Mouse (Mus musculus): ENCODE measurements around the gene Cox4i1.
A peak's percentile ranks its signal among the peaks of the same experiment; 100 is the strongest.

Cox4i1 gene

GRCm38 (mm10) chr8:120667561-120668373 is at the start of gene Cox4i1, which contains the start of gene Gm27021:
Gene Cox4i1 (plus strand): TSS chr8:120668222.
Gene Gm27021 (minus strand): TSS chr8:120668079.
- DNase-seq: peak; percentile 89

DNA sequence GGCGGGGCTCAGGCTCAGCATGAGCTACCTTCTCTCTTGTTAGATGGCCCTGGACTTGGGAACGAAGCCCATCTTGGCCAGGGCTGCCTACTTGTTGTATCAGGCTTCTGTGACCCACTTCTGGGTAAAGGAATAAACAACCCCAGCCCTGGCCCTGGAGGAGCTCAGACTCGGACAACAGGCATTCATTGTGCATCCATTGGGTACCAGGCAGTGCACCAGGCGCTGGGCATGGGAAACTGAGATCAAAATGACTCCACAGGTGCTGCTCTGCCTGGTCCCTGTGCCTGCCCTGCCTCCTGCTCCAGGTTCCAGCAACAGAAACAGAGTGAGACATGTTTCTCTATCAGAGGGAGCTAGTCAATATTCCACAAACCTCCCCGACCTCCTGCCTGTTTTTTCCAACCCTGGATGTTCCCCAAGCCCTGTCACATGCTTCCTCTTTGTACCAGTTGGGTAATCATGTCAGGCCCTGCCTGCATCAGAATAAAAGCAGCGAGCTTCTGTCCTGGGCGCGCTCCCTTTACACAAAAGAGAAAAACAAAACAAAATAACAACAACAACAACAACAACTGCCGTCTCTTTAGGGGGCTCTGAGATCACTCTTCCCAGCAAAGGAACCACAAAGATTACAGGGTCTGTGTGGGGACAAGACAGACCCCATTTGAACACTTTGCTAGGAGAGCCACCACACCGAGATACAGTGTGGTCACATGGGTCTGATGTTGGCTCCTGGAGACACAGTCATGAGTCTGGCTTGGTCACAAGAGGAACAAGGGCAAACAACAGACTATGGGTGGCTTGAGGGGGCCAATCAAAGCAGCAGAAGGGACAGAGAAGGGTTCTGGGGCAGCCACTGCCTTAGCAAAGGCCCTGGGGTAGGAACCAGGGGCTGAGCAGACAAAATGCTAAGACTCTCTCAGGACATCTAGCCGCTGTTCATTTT is 48.5 kb upstream of the Cox4i1 start:
- DNase-seq: no peak

- DNase-seq: no peak
Observed at GRCm38 (mm10) chr8:120620441-120620840, 47.6 kb upstream of the Cox4i1 start.

DNA sequence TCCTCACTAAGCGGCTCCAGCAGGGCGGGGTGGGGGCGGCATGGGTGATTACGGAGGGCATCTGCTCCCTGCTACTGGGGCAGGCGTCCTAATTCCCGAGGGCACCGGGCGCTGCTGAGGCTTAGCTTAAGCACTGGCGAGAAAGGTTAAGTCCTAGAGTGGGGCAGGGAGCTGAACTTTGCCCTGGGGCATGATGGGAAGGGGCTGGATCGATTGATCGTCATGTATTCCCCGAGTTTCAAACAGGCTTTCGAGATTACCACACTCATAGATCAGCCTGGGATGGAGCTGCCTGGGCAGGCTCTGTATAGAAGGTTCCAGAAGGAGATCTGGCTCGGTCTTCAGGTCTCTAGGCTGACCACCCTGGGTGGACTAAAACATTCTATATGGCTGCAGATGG is 45.9 kb upstream of the Cox4i1 start:
- DNase-seq: no peak

DNA sequence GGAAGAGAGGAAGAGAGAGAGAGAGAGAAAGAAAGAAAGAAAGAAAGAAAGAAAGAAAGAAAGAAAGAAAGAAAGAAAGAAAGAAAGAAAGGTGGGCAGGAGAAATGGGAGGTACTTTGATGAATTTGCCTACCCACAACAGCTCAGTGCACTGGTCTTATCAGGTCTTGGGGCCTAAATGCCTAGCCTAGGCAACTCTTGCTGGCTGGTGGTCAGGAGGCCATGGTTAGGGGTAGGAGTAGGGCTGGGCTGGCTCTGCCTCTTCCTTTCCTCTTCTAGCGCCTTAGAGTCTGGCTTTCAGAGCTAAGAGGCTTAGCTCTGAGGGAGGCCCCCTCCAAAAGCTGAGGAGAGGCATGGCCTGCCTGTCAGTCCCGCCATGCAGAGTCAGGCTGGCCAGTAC is 44.4 kb upstream of the Cox4i1 start:
- DNase-seq: no peak

- DNase-seq: no peak
Observed at GRCm38 (mm10) chr8:120626461-120626860, 41.6 kb upstream of the Cox4i1 start.

- no peak for DNase-seq
Observed at GRCm38 (mm10) chr8:120627298-120627697, 40.7 kb upstream of the Cox4i1 start.

GRCm38 (mm10) chr8:120630031-120630430 is 38.0 kb upstream of the Cox4i1 start:
- no peak for DNase-seq

DNA sequence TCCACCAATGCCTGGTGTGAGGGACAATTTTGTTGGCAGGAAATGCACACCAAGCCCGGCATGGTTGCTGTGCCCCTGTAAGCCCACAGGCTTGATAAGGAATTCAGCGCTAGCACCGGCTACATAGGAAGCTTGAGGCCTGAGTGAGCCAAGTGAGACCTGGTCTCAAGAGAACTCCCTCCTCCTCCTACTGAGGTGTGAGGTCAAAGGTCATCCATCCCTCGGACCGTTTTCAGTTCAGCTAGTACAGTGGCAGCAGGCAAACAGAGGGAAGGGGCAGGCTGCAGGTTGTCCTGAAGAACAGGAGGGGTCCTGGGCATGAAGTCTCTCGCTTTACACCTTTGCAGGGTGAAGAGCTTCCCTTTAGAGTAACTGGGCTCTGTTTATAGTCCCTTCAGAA is 37.2 kb upstream of the Cox4i1 start:
- no peak for DNase-seq

- no peak for DNase-seq
Observed at GRCm38 (mm10) chr8:120631441-120632375, 36.3 kb upstream of the Cox4i1 start.

DNA sequence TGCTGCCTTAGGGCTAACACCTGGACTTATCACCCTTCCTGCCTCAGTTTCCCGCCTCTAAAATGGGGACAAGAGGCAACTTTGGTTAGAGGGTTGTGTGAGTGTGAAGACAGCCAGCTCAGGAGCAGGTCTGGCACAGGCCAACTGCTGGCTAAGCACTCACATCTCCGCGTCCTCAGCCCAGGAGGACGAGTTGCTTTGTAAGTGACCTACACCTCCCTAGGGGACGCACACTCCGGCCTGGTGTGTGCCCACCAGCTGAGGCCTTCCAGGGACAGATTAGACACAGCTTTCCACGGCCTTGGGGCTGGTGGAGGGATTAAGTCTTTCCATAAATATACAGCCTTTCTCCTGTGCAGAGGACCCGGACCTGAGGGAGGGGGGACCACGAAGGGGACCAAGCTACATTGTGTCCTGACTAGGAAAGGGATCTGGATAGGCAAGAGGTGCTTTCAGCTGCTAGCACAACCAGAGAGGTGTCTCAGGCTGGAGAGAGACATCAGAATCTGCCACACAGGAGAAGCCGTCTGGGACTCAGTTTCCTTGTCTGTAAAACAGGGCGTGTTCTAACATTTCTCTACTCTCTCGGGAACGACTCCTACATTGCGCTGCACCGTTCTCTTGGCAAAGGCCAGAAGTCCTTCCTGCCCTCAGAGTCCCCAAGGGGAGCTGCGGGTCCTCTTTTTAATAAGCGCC is 34.9 kb upstream of the Cox4i1 start:
- no peak for DNase-seq

DNA sequence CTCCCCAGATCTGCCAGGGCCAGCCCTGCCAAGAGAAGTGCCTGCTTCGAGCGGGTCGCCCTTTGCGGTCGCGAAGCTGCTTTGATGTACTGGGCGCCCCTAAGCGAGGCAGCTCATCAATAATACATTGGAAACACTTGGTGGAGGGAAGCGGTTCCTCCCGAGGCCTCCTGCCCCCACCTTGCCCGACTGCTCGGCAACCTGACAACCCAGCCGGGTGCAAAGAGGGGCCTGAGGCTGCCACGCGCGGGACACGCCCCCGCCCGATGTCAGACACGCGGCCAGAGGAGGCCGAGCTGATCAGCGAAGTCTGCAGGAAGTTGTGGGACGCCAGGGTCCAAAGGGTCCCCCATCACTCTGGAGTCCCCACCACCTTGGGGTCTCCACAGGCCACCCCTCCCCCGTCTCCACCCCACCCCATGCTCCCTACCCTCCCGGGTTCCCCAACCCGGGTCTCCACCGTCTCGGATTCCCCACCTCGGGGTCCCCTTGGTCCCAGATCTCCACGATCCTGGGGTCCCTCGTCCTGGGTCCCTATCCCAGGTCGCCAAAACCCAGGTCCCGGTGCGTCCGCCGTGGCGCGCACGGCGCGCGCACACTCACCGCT is 34.3 kb upstream of the Cox4i1 start:
- no peak for DNase-seq

DNA sequence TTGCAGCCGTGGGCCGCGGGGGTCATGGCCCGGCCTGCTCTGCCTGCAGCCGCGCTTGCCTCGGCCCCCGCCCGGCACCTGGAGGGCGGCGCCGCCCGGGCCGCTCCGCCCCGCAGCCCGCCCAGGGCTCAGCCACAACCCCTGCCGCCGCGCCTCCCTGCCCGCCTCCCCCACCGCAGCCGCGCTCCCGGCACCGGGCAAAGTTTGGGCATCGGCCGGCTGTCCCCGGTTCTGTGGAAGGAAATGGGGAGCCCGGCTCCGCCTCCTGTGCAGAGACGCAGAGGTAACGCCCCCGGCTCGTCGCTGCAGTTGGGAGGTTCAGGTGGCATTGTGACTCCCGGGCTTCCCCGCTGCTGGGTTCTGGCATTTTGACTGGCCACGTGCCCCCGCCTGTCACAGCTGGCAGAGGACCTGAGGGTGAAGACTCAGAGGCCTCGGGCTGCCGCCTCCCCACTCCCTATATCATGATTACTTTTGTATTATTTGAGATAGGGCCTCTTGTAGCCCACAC is 33.6 kb upstream of the Cox4i1 start:
- peak; percentile 85 for DNase-seq

GRCm38 (mm10) chr8:120641245-120641644 is 26.8 kb upstream of the Cox4i1 start:
- DNase-seq: no peak

GRCm38 (mm10) chr8:120642031-120642662 is 25.9 kb upstream of the Cox4i1 start:
- DNase-seq: no peak

DNA sequence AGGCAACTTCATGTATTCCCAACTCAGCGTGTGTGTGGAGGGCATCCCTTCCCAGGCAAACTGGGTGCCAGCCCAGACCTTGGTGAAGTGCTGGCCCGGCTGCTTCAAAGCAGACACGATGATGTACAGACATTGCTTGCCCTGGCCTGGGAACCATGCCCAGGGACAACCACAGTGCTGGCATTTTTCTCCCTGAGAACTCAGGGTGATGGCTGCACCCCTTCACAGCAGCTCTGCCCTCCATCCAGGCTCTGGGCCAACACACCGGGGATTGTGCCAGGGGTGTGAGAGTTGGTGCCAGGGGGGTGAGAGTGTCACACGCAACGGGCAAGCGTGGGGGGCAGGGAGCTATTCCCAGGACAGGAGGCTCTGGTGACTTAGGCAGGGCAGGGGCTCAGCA is 23.4 kb upstream of the Cox4i1 start:
- peak; percentile 33 for DNase-seq

- no peak for DNase-seq
Observed at GRCm38 (mm10) chr8:120647532-120647931, 20.5 kb upstream of the Cox4i1 start, which contains the start of gene 1190005I06Rik. Gene 1190005I06Rik (minus strand): TSS chr8:120647632.

DNA sequence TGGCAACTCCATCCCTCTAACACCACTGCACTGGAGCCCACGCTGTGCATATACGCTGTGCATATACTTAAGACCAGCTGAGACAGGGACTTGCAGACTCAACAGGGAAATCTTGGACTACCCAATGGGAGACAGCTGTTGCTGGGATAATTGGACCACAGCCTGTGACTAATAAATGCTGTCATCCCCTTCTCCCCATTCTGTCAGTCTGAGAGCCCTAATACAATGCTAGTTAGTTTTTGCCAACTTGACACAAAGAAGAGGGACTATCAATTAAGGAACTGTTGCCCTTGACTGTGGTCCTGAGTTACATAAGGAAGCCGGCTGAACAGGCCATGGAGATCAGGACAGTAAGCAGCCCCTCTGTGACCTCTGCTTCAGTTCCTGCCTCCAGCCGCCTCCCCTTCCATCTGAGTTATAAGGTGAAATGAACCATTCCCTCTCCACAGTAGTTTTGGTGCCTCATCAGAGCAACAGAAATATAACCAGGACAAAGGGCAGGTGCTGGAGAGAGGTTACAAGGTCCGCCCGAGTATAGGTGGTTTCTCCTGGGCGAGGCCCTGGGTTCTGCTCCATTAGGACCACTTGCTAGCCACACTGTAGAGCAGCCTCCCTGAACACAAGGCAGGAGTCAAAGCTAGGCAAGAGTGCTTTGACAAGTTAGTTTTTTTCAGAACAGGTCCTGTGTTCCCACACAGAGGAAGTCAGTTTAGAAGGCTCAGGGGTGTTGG is 11.5 kb upstream of the Cox4i1 start:
- DNase-seq: no peak

GRCm38 (mm10) chr8:120657415-120657814 is 10.6 kb upstream of the Cox4i1 start:
- no peak for DNase-seq

DNA sequence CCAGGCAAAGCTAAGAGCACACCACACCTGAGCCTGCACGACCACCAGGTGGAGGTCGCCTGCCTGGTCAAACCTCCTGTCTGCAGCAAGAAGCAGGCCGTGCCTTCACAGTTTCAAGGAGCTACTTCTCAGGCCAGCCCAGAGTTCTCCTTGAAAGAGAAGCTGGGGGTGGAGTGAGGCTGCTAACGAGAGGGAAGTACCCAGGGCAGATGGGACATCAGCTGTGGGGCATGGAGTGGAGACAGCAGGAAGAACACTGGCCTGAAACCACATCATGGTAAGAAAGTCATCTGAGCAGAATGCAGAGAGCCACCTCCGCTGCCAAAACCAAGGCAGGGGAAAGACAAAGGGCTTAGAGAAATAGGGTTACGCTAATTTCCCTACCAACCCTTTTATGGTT is 3.5 kb upstream of the Cox4i1 start:
- no peak for DNase-seq

All from kidney, adult 11 months (tissue).